Mouse (Mus musculus) heart, adult 8-10 months (tissue): Measurements from ENCODE around the gene Krt87. TPM values are rescaled to one million over a fixed set of nuclear protein-coding genes. Genes with fewer than 3 reads are reported as not detected.

Experiments used
- DNase-seq: peaks from one replicate; pipeline ENCODE4 v3.0.0; 2022; ENCODE audit warnings: low spot score
- total RNA-seq, 4 experiments: library from RNA; stranded (reverse); gene quantifications; 2 replicates each; pipeline ENCODE4 v1.2.4; 2022

The Krt87 gene
- total RNA-seq, result not detected

- no peak for DNase-seq
Measured at GRCm38 (mm10) chr15:101438555-101438954, at the start of gene Krt87. Gene Krt87, minus strand, starts transcription at chr15:101438804.

- no peak for DNase-seq
Measured at GRCm38 (mm10) chr15:101485911-101486635, 47.5 kb upstream of the Krt87 start.

GRCm38 (mm10) chr15:101484939-101485338, 46.3 kb upstream of the Krt87 start:
- DNase-seq, result no peak

- DNase-seq, result no peak
Measured at GRCm38 (mm10) chr15:101483646-101484045, 45.0 kb upstream of the Krt87 start.

GRCm38 (mm10) chr15:101482056-101482455, 43.5 kb upstream of the Krt87 start:
- no peak for DNase-seq

GRCm38 (mm10) chr15:101479666-101480060, 41.1 kb upstream of the Krt87 start:
- no peak for DNase-seq

- no peak for DNase-seq
Measured at GRCm38 (mm10) chr15:101479007-101479665, 40.5 kb upstream of the Krt87 start.

- no peak for DNase-seq
Measured at GRCm38 (mm10) chr15:101472952-101473528, 34.4 kb upstream of the Krt87 start, which contains the start of gene Krt86. Gene Krt86, plus strand, starts transcription at chr15:101473478.

GRCm38 (mm10) chr15:101469093-101469492, 30.5 kb upstream of the Krt87 start:
- DNase-seq, result no peak

- no peak for DNase-seq
Measured at GRCm38 (mm10) chr15:101463651-101464050, 25.0 kb upstream of the Krt87 start, which contains the start of gene Krt81. Gene Krt81, minus strand, starts transcription at chr15:101463751.

GRCm38 (mm10) chr15:101459283-101459682, 20.7 kb upstream of the Krt87 start:
- DNase-seq, result no peak

GRCm38 (mm10) chr15:101458361-101458930, 19.8 kb upstream of the Krt87 start:
- no peak for DNase-seq

- no peak for DNase-seq
Measured at GRCm38 (mm10) chr15:101455891-101456290, 17.3 kb upstream of the Krt87 start.

- no peak for DNase-seq
Measured at GRCm38 (mm10) chr15:101455292-101455691, 16.7 kb upstream of the Krt87 start.

GRCm38 (mm10) chr15:101454774-101455173, 16.2 kb upstream of the Krt87 start:
- no peak for DNase-seq

GRCm38 (mm10) chr15:101453093-101453736, 14.6 kb upstream of the Krt87 start:
- peak; percentile 61 for DNase-seq

- no peak for DNase-seq
Measured at GRCm38 (mm10) chr15:101447444-101447843, 8.8 kb upstream of the Krt87 start, which contains the start of gene Krt88. Gene Krt88, plus strand, starts transcription at chr15:101447744.

GRCm38 (mm10) chr15:101446572-101446971, 8.0 kb upstream of the Krt87 start:
- DNase-seq, result peak; percentile 27

GRCm38 (mm10) chr15:101440837-101441236, 2.2 kb upstream of the Krt87 start:
- DNase-seq, result no peak

- no peak for DNase-seq
Measured at GRCm38 (mm10) chr15:101436611-101437010, 2.0 kb downstream of the Krt87 start.

GRCm38 (mm10) chr15:101424914-101425313, 13.7 kb downstream of the Krt87 start:
- DNase-seq, result no peak

- no peak for DNase-seq
Measured at GRCm38 (mm10) chr15:101420903-101421302, 17.7 kb downstream of the Krt87 start.
